Mouse (Mus musculus) kidney, postnatal 4 days (tissue): ENCODE measurements around the gene Tst.

Experiments
- DNase-seq, 2 experiments: peaks; one replicate each; pipeline ENCODE4 v3.0.0; 2021; ENCODE audit warnings: mixed read lengths in 2 of 2

Tst gene

GRCm38 (mm10) chr15:78405517-78406211 is at the start of gene Tst:
Tst (minus strand) TSS chr15:78405907.
- peak; percentile 91 to 96 for DNase-seq

DNA sequence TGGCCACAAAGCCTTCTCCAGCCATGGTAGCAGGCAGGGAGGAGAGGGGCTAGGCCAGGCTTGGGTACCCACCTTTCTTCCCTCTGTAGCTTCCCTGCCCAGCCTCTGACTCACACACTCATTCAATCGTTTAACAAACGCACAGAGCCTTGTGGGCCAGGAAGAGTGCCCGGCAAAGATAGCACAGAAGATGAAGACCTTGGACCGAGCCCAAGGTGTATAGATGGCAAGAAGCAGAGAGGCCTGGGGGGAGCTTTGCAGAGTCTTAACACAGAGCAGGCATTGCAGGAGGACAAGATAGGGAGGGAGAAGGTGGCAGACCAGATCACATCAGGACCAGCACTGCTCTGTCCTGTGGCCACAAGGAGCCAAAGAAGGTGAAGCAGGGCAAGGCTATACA is 49.5 kb upstream of the Tst start:
- DNase-seq = no peak

GRCm38 (mm10) chr15:78452929-78453328 is 47.2 kb upstream of the Tst start:
- no peak for DNase-seq

DNA sequence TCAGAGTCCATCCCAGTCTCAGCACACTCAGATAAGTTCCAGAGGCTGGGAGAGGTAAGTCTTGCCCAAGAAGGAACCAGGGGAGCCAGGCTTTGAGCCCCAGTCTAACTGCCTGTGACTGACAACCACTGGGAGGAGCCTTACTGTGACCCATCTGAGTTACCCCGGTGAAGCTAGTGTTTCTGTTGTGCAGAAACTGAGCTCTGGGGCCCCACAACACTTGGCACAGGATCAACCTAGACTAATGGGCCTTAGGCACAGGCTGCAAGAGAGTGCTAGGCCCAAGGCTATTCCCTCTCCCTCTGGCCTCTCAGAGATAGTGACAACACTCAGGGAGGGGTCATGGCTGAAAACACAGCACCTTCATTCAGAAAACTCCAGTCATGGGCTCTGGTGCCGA is 45.5 kb upstream of the Tst start:
- no peak for DNase-seq

- DNase-seq = no peak
These were observed 44.7 kb upstream of the Tst start for GRCm38 (mm10) chr15:78450419-78450768.

DNA sequence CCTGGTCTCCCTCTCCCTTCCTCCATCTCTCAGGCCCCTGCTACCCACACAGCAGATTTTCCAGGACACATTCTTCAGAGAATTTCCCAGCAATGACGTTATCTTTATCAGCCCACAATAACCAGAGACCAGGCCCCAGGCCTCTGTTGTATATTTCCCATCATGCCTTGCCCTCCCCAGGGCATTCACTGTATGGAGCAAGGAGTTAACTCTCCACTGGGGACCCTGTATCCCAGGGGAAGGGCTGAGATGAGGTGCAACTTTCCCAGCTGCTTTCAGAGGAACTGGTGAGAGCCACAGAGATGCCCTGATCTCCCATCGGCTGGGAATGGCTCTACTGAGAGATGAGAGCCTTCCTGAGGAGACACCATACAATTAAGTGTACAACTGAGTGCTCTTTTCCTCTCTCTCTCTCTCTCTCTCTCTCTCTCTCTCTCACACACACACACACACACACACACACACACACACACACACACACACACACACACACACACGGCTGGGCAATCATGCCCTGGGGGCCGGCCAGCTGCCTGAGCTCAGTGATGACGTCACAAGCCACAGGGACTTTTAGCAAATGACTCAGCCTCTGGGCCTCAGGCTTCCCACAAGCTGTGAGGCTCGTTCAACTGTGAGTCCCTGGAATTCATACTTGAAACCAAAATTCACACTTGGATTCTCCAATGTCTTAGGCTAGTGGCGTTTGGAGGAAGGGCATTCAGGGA is 44.1 kb upstream of the Tst start:
- DNase-seq = peak; percentile 36 to 61

GRCm38 (mm10) chr15:78449131-78449530 is 43.4 kb upstream of the Tst start:
- DNase-seq = peak in 1 of 2 experiments; percentile 38

DNA sequence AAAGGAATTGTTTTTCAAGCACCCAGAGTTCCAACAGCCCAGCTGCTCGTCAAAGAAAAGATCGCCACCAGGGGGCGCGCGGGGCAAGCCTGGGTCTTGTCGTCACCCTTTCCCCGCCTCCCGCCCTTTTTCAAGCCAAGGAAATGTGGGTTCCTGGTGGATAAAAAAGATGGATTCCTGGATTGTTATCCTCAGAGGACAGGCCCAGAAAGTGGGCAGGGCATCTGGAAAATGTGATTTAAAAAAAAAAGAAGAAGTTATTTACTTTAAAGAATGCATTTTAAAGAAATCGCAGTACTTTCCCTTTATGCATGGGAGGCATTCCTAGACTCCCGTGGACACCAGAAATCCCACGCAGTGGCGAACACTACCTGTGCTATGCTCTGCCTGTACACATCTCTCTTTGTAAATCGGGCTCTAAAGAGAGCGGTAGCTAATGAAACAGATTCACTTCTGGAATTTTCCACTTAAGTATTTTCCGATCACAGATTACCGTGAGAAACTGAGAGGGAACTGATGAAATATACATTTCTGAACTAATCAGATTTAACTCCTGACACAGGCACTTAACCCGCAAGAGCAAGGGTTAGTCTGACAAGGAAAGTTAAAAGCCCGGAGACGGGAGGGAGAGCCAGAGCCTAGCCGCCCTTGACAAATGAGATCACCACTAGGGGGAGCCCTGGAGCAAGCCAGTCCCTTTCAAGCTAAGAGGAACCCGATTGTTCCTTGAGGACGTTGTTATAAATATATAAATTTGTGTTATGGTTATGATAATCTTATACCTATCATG is 42.2 kb upstream of the Tst start:
- DNase-seq = peak; percentile 99

DNA sequence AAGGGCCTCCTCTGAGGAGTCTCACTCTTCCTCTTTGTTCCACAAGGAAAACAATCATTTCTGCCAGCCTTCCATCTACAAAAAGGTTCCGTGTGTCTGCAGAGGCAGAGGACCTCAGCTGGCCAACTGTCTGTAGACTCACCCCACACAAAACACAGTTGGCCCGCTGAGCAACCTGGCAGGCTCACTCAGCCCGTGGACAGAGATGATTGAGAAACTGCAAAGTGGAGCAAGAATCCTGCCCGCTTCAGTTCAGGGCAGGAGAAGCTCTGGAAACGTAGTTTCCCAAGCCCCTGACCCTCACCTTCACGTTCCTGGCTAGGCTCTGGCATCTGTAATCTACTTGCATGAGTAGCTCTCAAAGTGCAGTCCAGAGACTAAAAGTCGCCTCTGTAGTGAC is 41.4 kb upstream of the Tst start:
- peak in 1 of 2 experiments; percentile 18 for DNase-seq

- DNase-seq = peak in 1 of 2 experiments; percentile 18
These were observed 38.1 kb upstream of the Tst start for GRCm38 (mm10) chr15:78443857-78444256.

- DNase-seq = no peak
These were observed 36.5 kb upstream of the Tst start for GRCm38 (mm10) chr15:78442231-78442630.

DNA sequence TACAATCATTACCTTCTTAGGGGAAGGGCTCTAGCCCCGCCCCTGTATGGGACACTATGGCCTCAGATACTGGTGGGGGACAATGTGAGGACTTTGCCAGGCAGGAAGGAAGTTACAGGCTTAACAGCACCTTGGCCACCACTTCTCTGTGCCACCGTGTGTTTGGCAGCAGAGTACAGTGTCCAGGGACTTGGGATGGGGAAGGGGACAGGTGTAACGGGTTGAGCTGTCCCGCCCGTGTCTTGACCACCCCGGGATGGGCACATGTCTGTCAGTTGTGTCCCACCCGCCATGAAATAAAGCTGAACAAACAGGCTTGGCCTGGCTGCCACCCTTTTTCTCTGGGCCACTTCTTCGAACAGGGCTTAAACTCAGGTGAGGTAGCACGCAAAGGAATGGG is 33.3 kb upstream of the Tst start:
- no peak for DNase-seq

DNA sequence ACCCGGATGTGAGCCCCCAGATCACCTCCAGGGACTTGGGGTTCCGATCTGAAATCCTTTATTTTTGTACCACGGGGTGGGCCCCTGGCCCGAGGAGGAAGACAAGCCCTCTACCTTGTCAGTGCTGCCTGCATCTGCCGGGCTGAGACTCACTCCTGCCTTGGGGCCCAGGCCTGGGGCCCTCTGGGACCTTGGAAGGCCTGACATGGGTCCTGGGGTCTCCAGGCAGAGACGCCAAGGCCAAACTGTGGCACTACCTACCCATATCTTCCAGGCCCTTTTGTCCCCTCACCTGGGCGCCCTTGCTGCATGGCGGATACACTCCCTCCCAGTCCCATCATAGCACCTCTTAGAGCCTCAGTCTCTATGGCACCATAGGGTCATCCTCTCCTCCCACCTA is 32.8 kb upstream of the Tst start:
- no peak for DNase-seq

- no peak for DNase-seq
These were observed 32.3 kb upstream of the Tst start for GRCm38 (mm10) chr15:78438018-78438394.

DNA sequence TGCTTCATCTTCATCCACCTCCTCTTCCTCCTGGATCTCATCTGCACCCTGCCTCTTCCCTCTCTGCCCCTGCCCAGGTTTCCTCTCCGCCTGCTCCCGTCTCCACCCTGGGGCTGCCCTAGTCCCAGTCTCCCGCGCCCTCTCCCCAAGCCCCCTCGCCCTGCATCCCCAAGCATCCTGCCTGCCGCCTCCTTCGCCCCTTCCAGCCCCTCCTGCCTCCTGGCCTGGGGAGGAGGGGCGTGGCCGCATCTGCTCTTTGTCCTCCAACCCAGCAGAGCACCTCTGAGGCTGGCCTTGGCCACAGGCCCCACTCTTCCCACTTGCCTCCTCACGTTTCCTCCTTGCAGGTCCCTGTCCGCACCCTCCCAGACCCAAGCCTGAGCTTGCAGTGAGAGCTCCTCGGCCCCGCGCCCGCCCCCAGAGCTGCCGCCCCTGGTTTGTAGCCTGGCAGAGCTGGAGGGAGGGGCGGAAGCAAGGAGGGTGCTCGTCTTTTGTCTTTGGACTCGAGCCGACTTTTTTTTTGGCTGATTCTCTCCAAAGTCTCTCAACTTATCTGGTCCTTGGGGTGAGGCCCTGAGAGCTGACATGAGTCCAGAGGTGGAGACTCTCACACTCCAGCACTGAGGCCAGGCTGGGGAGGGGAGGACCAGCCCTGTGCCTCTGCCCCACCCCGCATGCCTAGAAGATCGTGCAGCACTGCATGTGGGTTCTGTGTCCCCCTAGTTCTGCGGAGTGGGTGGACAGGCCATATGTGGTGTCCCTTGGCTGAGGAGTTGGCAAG is 31.7 kb upstream of the Tst start:
- peak; percentile 61 to 70 for DNase-seq

GRCm38 (mm10) chr15:78436380-78437192 is 30.9 kb upstream of the Tst start:
- DNase-seq = peak; percentile 93 to 96

- no peak for DNase-seq
These were observed 30.0 kb upstream of the Tst start for GRCm38 (mm10) chr15:78435681-78436080.

- DNase-seq = peak; percentile 68 to 73
These were observed 29.3 kb upstream of the Tst start for GRCm38 (mm10) chr15:78434896-78435520.

DNA sequence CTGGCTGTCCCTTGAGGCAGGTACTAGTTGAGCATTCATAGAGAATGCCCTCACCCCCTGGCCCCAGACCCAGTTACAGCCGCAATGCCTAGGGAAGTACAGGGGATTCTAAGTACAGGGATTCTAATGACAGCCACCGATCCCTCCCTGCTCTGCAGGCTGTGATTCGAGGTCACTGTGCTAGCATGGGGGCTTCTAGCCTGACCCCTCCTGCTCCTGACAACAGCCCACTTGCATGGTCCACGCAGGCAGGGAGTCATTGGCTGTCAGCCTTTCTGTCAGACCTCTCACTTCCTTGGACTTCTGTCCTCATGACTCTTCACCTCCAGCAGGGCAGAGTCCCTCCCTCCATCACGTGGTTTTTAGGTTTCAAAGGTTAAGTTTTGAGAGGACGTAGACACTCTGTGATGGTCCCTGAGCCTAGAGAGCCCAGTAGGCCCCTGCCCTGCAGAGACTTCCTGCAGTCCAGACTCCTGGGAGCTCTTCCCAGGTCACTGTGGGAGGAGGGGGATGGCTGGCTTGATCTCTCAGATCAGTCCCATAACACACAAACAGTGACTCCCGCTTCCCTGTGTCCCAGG is 25.9 kb upstream of the Tst start:
- peak in 1 of 2 experiments; percentile 46 for DNase-seq

GRCm38 (mm10) chr15:78430874-78431273 is 25.2 kb upstream of the Tst start:
- DNase-seq = no peak
